Comparison of ENCODE assay signal across 9 mouse cellular contexts in the genomic region with DNA sequence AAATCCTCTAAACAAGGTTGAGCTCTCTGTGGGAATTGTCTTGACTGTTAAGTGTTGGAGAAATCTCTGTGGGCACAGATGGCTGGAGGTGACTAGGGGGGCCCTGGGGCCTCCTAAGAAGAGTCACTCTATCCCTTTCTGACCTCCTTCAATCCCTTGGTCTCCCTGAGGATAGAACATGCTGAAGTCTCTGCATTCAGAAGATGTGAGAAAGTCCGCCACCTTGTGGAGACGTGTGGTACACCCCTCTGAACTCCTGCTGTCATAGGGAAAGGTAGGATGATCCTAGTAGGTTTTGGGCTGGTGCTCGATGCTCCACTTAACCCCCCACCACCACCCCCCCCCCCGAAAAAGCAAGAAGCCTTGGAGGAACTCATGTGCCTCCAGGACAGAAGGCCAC. TPM values are rescaled to one million over a fixed set of nuclear protein-coding genes. Genes with fewer than 3 reads are reported as not detected.
A peak's percentile ranks its signal among the peaks of the same experiment; 100 is the strongest.
DNase-seq lines count a peak whose midpoint lies in the region; ATAC-seq and TF ChIP-seq lines count a peak whose summit lies in the region.
"Had no signal": no experiment of that assay in that cellular context is flagged by ENCODE, and none has a peak within 500 bp of the region (broad histone marks: within the 10 kb centered on the region; RNA-seq: fewer than 3 reads in every experiment).

No protein-coding gene starts in this region.

- H3K4me3 ChIP-seq in G1E (ENCODE audit: low read depth, low read length) = no peak overlapping the region
- no peak overlapping the region for H3K4me3 ChIP-seq in cerebellum, adult 2 months (replicated peaks; ENCODE audit: insufficient read depth, low read depth, low read length)
- no peak overlapping the region for H3K4me3 ChIP-seq in liver, embryonic 14.5 days (ENCODE audit: insufficient read depth in 1 of 2, low read depth in 2 of 2, low read length in 2 of 2)

- no peak overlapping the region for H3K4me2 ChIP-seq in liver, embryonic 14.5 days (ENCODE audit: low read depth)

- no peak for TF ChIP-seq POLR2A in cerebellum, adult 2 months (IDR thresholded peaks at IDR 0.05; ENCODE audit: borderline replicate concordance, insufficient read depth, low read length)

- TF ChIP-seq EP300 in liver, embryonic 14.5 days (IDR thresholded peaks at IDR 0.05; ENCODE audit: low read depth) = no peak

- peak; percentile 69 to 74 for DNase-seq in B cell, adult 2 months
- DNase-seq in G1E (ENCODE audit: low spot score) = peak; percentile 52
- peak; percentile 67 to 78 for DNase-seq in cerebellum, adult 2 months
- peak; percentile 49 to 92 for DNase-seq in frontal cortex, adult 2 months (ENCODE audit: extremely low spot score in 1 of 2, low spot score in 1 of 2)
- DNase-seq in kidney, postnatal 14 days = peak; percentile 74
- peak in 1 of 3 experiments; percentile 27 for DNase-seq in liver, embryonic 14.5 days (ENCODE audit: low read depth in 3 of 3, low spot score in 3 of 3)
- peak; percentile 61 for DNase-seq in right cerebral cortex, adult 18-20 months

- H3K36me3 ChIP-seq in G1E (replicated peaks) = peaks cover 28% of the 10 kb centered on the region
- H3K36me3 ChIP-seq in liver, embryonic 14.5 days (replicated peaks; ENCODE audit: control insufficient read depth, insufficient read depth, low read depth) = no peaks in the 10 kb centered on the region

- no peaks in the 10 kb centered on the region for H3K9me3 ChIP-seq in G1E (replicated peaks)
- H3K9me3 ChIP-seq in liver, embryonic 14.5 days (ENCODE audit: control insufficient read depth, low read length) = no peaks in the 10 kb centered on the region

- ATAC-seq in G1E (ENCODE audit: extremely low read depth, insufficient number of reproducible peaks, low FRiP score, poor library complexity, severe bottlenecking) = peak; percentile 34; the same call in 1 of the 2 replicates
- ATAC-seq in liver, embryonic 14.5 days (ENCODE audit: insufficient read depth) = no peak
- ATAC-seq in erythroid progenitor cell, adult 5-6 weeks (replicated peaks; ENCODE audit: low FRiP score, poor library complexity, severe bottlenecking) = no peak

- WGBS in cerebellum, adult 2 months = 3% methylated on average over 4 of the region's 4 CpGs
- WGBS in liver, embryonic 14.5 days (ENCODE audit: insufficient replicate concordance) = 6% methylated on average over 4 of the region's 4 CpGs

- H3K27ac ChIP-seq in cerebellum, adult 2 months (ENCODE audit: insufficient read depth, low read length) = no peak overlapping the region
- H3K27ac ChIP-seq in liver, embryonic 14.5 days = no peak overlapping the region

- H3K27me3 ChIP-seq in G1E (ENCODE audit: insufficient read depth, low read length) = no peaks in the 10 kb centered on the region
- H3K27me3 ChIP-seq in cerebellum, adult 2 months (ENCODE audit: control insufficient read depth, insufficient read depth, low read length) = no peaks in the 10 kb centered on the region
- peaks cover 3% of the 10 kb centered on the region; the same call in 1 of the 2 replicates for H3K27me3 ChIP-seq in liver, embryonic 14.5 days (ENCODE audit: control insufficient read depth, insufficient read depth, low read length)

- peak; percentile 64 for TF ChIP-seq CTCF in G1E (IDR thresholded peaks at IDR 0.05; ENCODE audit: low read depth, low read length)
- peak; percentile 83 for TF ChIP-seq CTCF in cerebellum, adult 2 months (IDR thresholded peaks at IDR 0.05; ENCODE audit: borderline replicate concordance, insufficient read depth, low read depth, low read length)
- TF ChIP-seq CTCF in liver, embryonic 14.5 days (IDR thresholded peaks at IDR 0.05; ENCODE audit: low read depth) = peak; percentile 74

- H3K4me1 ChIP-seq in G1E (ENCODE audit: insufficient read depth, low read depth, low read length) = peaks cover 2% of the 10 kb centered on the region
- no peaks in the 10 kb centered on the region for H3K4me1 ChIP-seq in cerebellum, adult 2 months (ENCODE audit: control insufficient read depth, insufficient read depth, low read length)
- H3K4me1 ChIP-seq in liver, embryonic 14.5 days (replicated peaks; ENCODE audit: control insufficient read depth in 2 of 2, insufficient read depth in 2 of 2, low read length in 1 of 2) = no peaks in the 10 kb centered on the region

- no peak overlapping the region for H3K9ac ChIP-seq in liver, embryonic 14.5 days (replicated peaks)

RNA-seq across cellular contexts. Expression of gene Spr, which starts 5.9 kb away (rescaled TPM):
- 5.1 and 8.3 TPM in 2 replicates for total RNA-seq in G1E (2014; fragmentation: Nextera tagmentation)
- total RNA-seq in G1E (2017) = 25.0 and 25.2 TPM in 2 replicates
- polyA plus RNA-seq in G1E (2012) = 52.7 and 54.4 TPM in 2 replicates
- 26.9 TPM in 2 replicates for polyA plus RNA-seq in cerebellum, adult 2 months (2012; rRNA removed)
- 14.5 and 17.8 TPM in 2 replicates for polyA plus RNA-seq in frontal cortex, adult 2 months (2012; rRNA removed)
- 7.6 and 7.9 TPM in 2 replicates for polyA plus RNA-seq in liver, embryonic 14.5 days (2012; rRNA removed)
- 32.9 and 35.6 TPM in 2 replicates for polyA plus RNA-seq in liver, embryonic 14.5 days (2014; fragmentation: Nextera tagmentation; extraction: Ambion mirVana)
- 1.1 and 1.3 TPM in 2 replicates for total RNA-seq in erythroid progenitor cell, adult 5-6 weeks (2015; ENCODE audit: low replicate concordance)
- total RNA-seq in erythroid progenitor cell, adult 5-6 weeks (2017; ENCODE audit: low replicate concordance) = 0.77 and 2.6 TPM in 2 replicates

RNA-seq across cellular contexts. Expression of gene Emx1, which starts 55.6 kb away (rescaled TPM):
- not detected in 2 replicates for total RNA-seq in G1E (2014; fragmentation: Nextera tagmentation)
- not detected in 2 replicates for total RNA-seq in G1E (2017)
- polyA plus RNA-seq in G1E (2012) = not detected in 2 replicates
- polyA plus RNA-seq in cerebellum, adult 2 months (2012; rRNA removed) = 0.11 and 0.19 TPM in 2 replicates
- polyA plus RNA-seq in frontal cortex, adult 2 months (2012; rRNA removed) = 25.4 and 26.9 TPM in 2 replicates
- 0.03 and 0.12 TPM in 2 replicates for polyA plus RNA-seq in liver, embryonic 14.5 days (2012; rRNA removed)
- polyA plus RNA-seq in liver, embryonic 14.5 days (2014; fragmentation: Nextera tagmentation; extraction: Ambion mirVana) = not detected in 2 replicates
- not detected in 2 replicates for total RNA-seq in erythroid progenitor cell, adult 5-6 weeks (2015; ENCODE audit: low replicate concordance)
- not detected in 2 replicates for total RNA-seq in erythroid progenitor cell, adult 5-6 weeks (2017; ENCODE audit: low replicate concordance)
- polyA plus RNA-seq: heart, embryonic 16.5 days had no signal

Comparison
In these comparisons a context has a peak if more than half of its experiments do, and no peak if none do; other contexts are left out.
1. RNA of gene Emx1, which starts 55.6 kb away (polyA plus RNA-seq): 25.4 to 26.9 TPM in frontal cortex, adult 2 months; 0.11 to 0.19 TPM in cerebellum, adult 2 months, 0.03 to 0.12 TPM in liver, embryonic 14.5 days and not detected in G1E; every median in the first group is over 10 times any median in the second.
2. Peak in every context shown above with its lines, with median percentiles within 50 percentile points of each other: CTCF ChIP-seq.